Mouse (Mus musculus) liver, embryonic 14.5 days (tissue): ENCODE measurements at regions not wholly inside any gene's neighbourhood (a gene's known extent, or its start where the extent isn't known, plus 50 kb on each side); places are given as distances from the start of the nearest gene placed in this dataset.

Source experiments
- ATAC-seq: fragments of 200-750 bp; cut with Nextera tagmentation; 2 replicates; pipeline ENCODE4 v1.8.0; 2017; ENCODE audit warnings: moderate number of reproducible peaks, mild to moderate bottlenecking, moderate library complexity; ENCODE audit not compliant: insufficient read depth
- DNase-seq, 3 experiments: peaks; one replicate each; pipeline ENCODE4 v3.0.0-alpha.2; 2012 to 2013; ENCODE audit warnings: low read depth in 3 of 3, low spot score in 3 of 3
- H3K27ac ChIP-seq: fragments of 300-500 bp; sonication (generic); 2 replicates; pipeline ENCODE4 v1.5.1; 2014; ENCODE audit warnings: moderate library complexity, mild to moderate bottlenecking, control low read depth, inconsistent platforms
- H3K27me3 ChIP-seq: fragments of 300-500 bp; sonication (generic); 2 replicates; pipeline ENCODE4 v1.6.1; 2014; ENCODE audit warnings: mild to moderate bottlenecking, low read length, moderate library complexity; ENCODE audit not compliant: control insufficient read depth, insufficient read depth
- H3K36me3 ChIP-seq: fragments of 300-500 bp; sonication (generic); replicated peaks from 2 replicates; pipeline ENCODE4 v1.6.1; 2014; ENCODE audit warnings: low read depth; ENCODE audit not compliant: control insufficient read depth, insufficient read depth
- H3K4me1 ChIP-seq, 2 experiments: fragments of 200-500 bp in 1 of 2; fragments of 300-500 bp in 1 of 2; sonication (generic) in 1 of 2; replicated peaks; 2 replicates each; pipeline ENCODE4 v1.6.1; 2012 to 2014; ENCODE audit warnings: antibody characterized with exemption in 1 of 2, inconsistent platforms in 1 of 2, low read length in 1 of 2; ENCODE audit not compliant: control insufficient read depth in 2 of 2, insufficient read depth in 2 of 2
- H3K4me2 ChIP-seq: fragments of 300-500 bp; sonication (generic); 2 replicates; pipeline ENCODE4 v1.6.1; 2014; ENCODE audit warnings: low read depth, mild to moderate bottlenecking, control low read depth, moderate library complexity
- H3K4me3 ChIP-seq, 2 experiments: fragments of 200-500 bp in 1 of 2; fragments of 300-500 bp in 1 of 2; sonication (generic) in 1 of 2; 2 replicates each; pipeline ENCODE4 v1.5.1; 2012 to 2014; ENCODE audit warnings: low read depth in 2 of 2, low read length in 2 of 2, mild to moderate bottlenecking in 2 of 2, control low read depth in 1 of 2, inconsistent platforms in 1 of 2, moderate library complexity in 1 of 2; ENCODE audit not compliant: insufficient read depth in 1 of 2
- H3K9ac ChIP-seq: fragments of 300-500 bp; sonication (generic); replicated peaks from 2 replicates; pipeline ENCODE4 v1.6.1; 2014; ENCODE audit warnings: mild to moderate bottlenecking, control low read depth, moderate library complexity
- H3K9me3 ChIP-seq: fragments of 300-500 bp; sonication (generic); 2 replicates; pipeline ENCODE4 v1.6.1; 2016; ENCODE audit warnings: low read length, mixed read lengths; ENCODE audit not compliant: control insufficient read depth
- CTCF ChIP-seq: IDR thresholded peaks from 2 replicates; pipeline ENCODE4 v1.5.1; 2016; ENCODE audit warnings: antibody characterized with exemption, low read depth, control low read depth
- EP300 ChIP-seq: IDR thresholded peaks from 2 replicates; pipeline ENCODE4 v1.6.1; 2016; ENCODE audit warnings: antibody characterized with exemption, low read depth
- WGBS: fragments of 180-500 bp; shearing (Covaris S2); extraction: QIAGEN DNeasy Blood & Tissue Kit; methylation state at CpG from one replicate; pipeline ENCODE4 v1.1.7; 2014; ENCODE audit not compliant: insufficient replicate concordance; 5-methylcytosine and 5-hydroxymethylcytosine counted together

DNA sequence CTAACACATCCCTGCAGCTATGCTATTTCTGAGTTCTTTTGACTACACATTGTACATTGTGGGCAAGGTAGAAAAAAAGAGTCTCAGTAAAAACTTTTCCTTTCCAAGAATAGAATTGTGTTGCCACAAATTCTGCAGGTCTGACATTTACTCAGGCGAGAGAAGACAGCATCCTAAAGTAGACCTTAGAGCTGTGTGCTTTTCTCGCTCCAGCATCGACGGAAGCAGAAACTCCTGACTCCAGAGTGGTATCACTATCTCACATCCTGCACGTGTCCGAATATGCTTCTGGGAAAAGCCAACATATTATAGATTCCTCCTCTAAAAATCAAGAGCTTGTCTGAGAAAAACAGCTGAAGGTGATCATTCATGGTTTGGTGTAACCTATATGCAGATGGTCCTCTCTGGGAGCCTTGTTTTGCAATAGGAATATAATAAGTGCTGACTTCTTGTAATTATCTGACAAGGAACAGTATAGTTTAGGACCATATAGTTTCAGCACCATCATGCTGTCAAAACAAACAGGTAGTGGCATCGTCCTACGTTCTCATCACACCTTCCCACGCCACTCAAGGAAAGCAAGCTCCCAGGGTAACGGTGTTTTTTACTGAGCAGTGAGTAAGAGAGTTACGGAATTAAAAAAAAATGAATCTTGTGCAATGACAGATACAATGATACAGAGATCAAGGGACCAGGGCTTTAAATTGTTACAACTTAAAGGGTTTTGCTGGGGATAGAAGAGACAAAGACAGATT, 254.0 kb downstream of the Rnf144a start:
- DNase-seq (no peak), ATAC-seq (no peak)
- Histone ChIP-seq H3K27ac (no peak overlapping the region), H3K4me3 (no peak overlapping the region), H3K4me1 (no peaks in the 10 kb centered on the region), H3K36me3 (no peaks in the 10 kb centered on the region), H3K9me3 (no peaks in the 10 kb centered on the region), H3K9ac (no peak overlapping the region), H3K27me3 (no peaks in the 10 kb centered on the region), H3K4me2 (no peak overlapping the region)
- WGBS: 64% methylated on average over 11 of the region's 11 CpGs
- TF ChIP-seq CTCF: no peak
- no peak for TF ChIP-seq EP300

DNA sequence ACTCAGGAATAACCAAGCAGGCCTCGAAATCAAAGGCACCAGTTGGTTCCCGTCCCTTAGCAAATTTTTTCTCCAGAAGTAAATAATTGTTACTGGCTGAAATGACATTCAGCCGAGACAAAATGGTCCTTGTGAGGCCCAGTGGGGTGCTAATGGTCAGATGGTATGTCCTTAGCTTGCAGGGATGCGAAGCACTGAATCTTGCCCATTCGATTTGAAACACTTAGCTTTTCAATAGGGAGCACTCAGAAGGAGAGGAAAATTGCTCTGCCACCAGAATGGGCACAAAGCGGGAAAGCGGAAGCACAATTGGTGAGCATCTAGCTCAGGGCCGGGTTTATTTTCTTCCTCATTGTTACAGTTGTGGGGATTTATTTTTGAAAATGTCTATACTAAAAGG, 262.1 kb downstream of the Rnf144a start:
- ATAC-seq (no peak), DNase-seq (no peak)
- no peaks in the 10 kb centered on the region for H3K36me3 ChIP-seq
- no peak overlapping the region for H3K9ac ChIP-seq
- no peak overlapping the region for H3K4me3 ChIP-seq
- H3K4me1 ChIP-seq: no peaks in the 10 kb centered on the region
- no peaks in the 10 kb centered on the region for H3K27me3 ChIP-seq
- WGBS: 58% methylated on average over 8 of the region's 8 CpGs
- no peaks in the 10 kb centered on the region for H3K9me3 ChIP-seq
- TF ChIP-seq EP300 (no peak), CTCF (no peak)
- H3K4me2 ChIP-seq: no peak overlapping the region
- H3K27ac ChIP-seq: no peak overlapping the region

DNA sequence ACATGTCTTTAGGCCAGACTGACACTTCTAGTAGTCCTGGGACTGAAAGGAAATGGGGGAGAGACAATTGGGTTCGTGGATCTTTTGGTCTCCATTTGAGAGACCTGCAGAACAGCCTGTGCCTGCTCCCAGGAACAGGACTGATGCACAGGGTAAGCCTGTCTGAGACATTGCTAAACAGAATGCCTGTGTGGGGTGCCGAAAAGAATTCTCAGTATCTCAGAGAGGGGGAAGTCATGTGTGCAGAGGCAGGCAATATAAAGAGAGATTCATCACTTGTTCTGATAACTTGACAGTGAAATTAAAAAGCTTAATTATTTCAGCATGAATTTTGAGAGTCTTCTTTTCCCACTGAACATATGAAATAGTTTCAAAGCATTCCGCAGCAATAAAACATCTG, 268.7 kb downstream of the Rnf144a start:
- Histone ChIP-seq H3K4me2 (no peak overlapping the region), H3K9ac (no peak overlapping the region), H3K4me3 (no peak overlapping the region), H3K36me3 (no peaks in the 10 kb centered on the region), H3K9me3 (no peaks in the 10 kb centered on the region), H3K27me3 (no peaks in the 10 kb centered on the region), H3K4me1 (no peaks in the 10 kb centered on the region), H3K27ac (no peak overlapping the region)
- WGBS: 39% methylated on average over 3 of the region's 3 CpGs
- ATAC-seq (no peak), DNase-seq (no peak)
- no peak for TF ChIP-seq CTCF
- no peak for TF ChIP-seq EP300

DNA sequence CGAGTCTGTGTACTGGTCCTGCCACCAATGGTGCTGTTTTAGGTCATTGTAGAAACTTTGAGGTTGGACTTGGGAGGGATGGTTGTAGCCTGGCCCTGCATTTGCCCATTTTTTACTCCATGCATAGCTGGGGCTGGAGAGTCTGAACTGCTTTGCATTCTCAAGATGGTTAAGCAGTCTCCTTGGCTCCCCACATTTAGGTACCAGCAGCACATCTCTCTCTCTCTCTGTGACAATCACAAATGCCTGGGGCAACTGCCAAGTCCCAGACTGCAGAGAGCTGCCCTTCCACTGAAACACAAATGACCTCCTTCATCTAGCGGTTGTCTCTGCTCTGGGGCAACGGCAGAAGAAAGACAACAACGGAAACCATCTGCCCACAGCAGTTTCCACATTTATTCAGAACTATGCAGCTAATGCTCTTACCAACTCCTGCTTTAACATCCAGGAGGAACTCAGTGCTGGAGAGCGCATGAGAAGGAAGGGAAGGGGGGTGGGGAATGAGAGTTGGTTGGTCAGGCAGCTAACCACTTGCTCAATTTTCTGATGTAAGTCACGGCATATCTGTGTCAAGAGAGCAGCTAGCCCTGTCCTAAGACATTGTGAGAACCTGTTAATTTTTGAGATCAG, 269.9 kb downstream of the Rnf144a start:
- H3K4me2 ChIP-seq: no peak overlapping the region
- no peak overlapping the region for H3K9ac ChIP-seq
- H3K36me3 ChIP-seq: no peaks in the 10 kb centered on the region
- TF ChIP-seq EP300: no peak
- TF ChIP-seq CTCF: no peak
- no peaks in the 10 kb centered on the region for H3K9me3 ChIP-seq
- DNase-seq (no peak), ATAC-seq (no peak)
- H3K27ac ChIP-seq: no peak overlapping the region
- H3K27me3 ChIP-seq: no peaks in the 10 kb centered on the region
- no peaks in the 10 kb centered on the region for H3K4me1 ChIP-seq
- WGBS: 52% methylated on average over 6 of the region's 6 CpGs
- H3K4me3 ChIP-seq: no peak overlapping the region

DNA sequence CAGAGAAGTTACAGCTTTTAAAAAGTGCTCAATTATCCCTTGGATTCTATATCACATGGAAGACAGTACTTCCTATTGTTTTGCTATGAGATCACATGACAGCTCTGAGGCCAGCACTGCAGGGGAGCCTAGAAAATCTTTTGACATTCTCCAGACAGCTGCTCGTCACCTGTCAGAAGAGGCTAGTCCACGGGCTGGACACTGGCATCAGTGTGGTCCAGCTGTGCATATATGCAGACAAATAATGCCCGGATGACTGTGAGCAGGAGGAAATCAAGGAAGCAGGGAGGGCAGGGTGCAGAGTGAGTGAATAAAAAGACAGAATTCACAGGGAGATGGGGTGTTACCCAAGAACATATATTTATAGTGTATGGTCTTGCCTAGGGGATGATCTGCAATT, 270.4 kb downstream of the Rnf144a start:
- 31% methylated on average over 3 of the region's 3 CpGs for WGBS
- no peak overlapping the region for H3K4me2 ChIP-seq
- TF ChIP-seq CTCF (no peak), EP300 (no peak)
- no peak overlapping the region for H3K27ac ChIP-seq
- DNase-seq (no peak), ATAC-seq (no peak)
- no peaks in the 10 kb centered on the region for H3K27me3 ChIP-seq
- no peak overlapping the region for H3K4me3 ChIP-seq
- no peak overlapping the region for H3K9ac ChIP-seq
- H3K4me1 ChIP-seq: no peaks in the 10 kb centered on the region
- H3K36me3 ChIP-seq: no peaks in the 10 kb centered on the region
- no peaks in the 10 kb centered on the region for H3K9me3 ChIP-seq
